Mouse (Mus musculus) kidney, postnatal 36 days (tissue): Measurements from ENCODE around the gene Olfr801.

Experiments used
- DNase-seq, 2 experiments: peaks; one replicate each; pipeline ENCODE4 v3.0.0; 2021 to 2022; ENCODE audit warnings: mixed read lengths in 2 of 2

Gene Olfr801

DNA sequence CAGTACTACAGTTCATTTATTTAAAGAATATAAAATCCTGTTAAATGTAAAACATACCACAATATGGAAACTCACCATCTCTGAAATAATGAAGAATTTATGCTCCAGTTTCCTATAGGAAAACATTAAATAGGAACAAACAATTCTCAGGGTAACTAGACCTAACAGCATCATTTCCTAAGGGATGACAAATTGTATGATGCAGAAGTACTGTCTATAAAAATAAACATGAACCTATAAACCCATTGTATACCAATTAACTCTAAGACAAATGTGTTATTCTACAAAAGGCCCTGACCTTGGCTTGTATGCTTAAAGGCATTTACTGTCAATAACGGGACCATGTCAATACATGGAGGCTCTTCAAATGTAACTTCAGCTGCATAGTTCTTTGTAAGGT lies at the start of gene Olfr801:
Gene Olfr801, minus strand, starts transcription at position 101 of the 400 bp plus-strand sequence.
- no peak for DNase-seq

DNA sequence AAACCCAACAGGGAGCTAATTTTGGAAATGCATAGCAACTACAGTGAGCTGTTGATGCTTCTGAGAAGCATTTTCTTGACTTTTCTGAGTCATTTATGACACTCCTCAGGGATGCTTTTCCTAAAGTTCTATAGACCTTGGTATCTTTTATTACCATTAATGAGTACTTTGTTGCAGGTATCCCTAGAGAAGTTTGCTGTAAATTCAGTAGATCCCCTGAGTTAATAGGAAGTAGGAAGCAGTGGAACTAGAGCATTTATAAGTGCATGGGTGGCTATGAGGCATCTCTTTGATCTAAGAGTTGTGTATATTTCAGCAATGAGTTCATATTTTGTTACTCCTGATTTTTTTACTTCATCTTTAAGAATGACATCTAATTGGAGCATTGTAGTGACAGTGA lies 29.2 kb upstream of the Olfr801 start, which contains the start of gene Olfr804:
Gene Olfr804, plus strand, starts transcription at position 301 of the 400 bp plus-strand sequence.
- no peak for DNase-seq

DNA sequence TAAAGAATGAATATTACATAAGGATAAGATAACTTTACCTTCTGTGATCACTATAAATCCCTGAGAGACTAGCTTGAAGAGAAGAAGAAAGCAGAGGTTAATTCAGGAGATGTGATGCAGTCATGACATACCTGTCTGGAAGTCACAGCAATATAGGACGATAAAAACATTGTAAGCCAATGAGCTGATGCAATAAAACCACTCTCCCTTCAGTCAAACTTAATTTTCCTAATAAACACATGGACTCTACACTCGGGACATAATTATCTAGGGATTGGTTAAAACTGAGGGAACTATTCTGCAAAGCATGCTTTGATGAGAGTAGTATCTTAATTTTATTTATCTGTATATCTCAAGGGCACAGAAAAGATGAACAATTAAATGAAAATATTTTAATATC lies 20.5 kb upstream of the Olfr801 start, which contains the start of gene Olfr803:
Gene Olfr803, minus strand, starts transcription at position 101 of the 400 bp plus-strand sequence.
- DNase-seq = no peak

DNA sequence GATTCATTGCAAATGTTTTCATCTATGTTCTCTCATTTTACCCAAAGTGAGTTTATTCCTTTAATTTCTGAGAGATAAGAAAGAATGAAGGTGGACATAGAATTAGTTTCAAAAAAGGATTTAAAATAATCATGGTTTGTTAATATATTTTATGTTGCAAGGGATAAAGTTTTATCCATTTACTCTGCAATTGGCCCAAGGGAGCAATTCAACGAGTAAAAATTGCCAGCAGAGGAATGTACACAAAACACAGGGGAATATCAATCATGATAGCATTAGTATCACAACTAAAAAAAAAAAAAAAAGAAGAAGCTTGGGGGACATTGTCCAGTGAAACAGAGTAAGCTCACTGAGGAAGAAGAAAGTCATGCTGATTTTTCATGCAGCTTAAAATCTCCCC lies 14.4 kb upstream of the Olfr801 start, which contains the start of gene Olfr802:
Gene Olfr802, minus strand, starts transcription at position 101 of the 400 bp plus-strand sequence.
- DNase-seq = no peak

DNA sequence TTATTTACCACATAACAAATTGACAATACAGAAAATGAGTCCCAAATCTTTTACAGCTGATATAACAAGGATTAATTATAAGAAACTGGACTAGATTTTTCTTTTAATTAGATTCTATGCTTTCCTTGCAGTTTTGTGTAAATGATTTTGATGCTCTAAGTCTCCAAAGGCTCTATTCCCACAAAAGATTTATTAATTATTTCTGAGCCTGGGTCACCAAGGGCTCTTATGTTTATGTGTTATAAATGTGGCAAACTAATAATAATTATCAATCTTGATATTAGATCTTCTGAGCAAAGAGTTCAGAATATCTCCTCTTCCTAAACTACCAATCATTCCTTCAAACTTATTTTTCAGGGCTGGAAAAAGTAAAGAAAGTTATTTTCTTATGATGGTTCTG lies 16.3 kb downstream of the Olfr801 start, which contains the start of gene Olfr800:
Gene Olfr800, plus strand, starts transcription at position 301 of the 400 bp plus-strand sequence.
- no peak for DNase-seq

DNA sequence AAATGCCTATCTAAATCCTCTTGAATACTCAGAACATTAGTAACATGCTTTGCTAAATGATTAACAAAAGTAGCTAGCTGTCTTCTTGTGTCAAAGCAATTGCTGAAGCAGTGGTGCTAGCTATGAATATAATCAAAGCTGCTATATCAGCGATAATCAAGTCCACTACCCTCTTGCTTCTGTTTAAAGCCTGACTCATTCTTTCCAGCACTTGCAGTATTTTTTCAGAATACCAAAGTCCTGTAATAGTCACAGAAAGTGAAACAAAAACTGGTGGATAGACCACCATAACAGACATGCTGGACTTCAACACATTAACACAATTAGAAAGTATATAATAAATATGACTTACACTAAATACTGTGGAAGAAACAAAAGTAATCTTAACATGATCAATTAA lies 21.9 kb downstream of the Olfr801 start:
- no peak for DNase-seq

DNA sequence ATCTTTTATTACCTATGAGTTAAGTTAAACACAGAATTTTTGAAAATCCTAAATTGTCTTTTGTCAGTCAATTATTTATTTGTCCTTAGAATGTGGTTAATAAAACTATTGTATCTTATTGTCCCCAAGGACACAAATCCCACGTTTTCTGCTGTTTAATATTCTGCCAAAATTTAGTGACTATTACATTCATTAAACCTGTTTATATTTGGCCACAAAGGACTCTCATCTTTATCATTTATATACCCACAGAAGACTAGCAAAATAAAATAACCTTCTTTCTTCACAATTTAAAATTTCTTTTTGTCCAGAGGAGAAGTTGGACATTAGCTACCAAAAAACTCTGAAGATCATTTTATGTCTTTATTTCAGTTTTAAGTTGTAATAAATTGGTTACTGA lies 36.5 kb downstream of the Olfr801 start, which contains the start of gene Olfr799:
Gene Olfr799, plus strand, starts transcription at position 301 of the 400 bp plus-strand sequence.
- no peak for DNase-seq

DNA sequence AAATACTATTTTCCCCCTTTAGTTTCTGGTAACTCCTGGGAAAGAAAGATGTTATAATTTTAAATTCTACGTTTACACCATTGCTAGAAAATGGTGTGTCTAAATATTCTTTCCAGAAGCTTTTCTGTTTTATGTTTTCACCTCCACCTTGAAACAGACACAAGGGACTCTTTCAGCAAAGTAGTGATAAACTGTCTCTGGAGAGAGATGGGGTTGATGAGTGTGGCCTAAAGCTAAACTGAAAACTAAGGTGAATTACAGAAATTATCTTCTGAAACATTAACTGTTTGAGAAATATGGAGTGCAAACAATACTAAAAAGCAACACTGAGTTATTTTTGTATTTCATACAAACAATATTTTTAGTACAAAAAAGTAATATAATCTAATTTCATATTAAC lies 45.8 kb downstream of the Olfr801 start, which contains the start of gene Olfr798:
Gene Olfr798, minus strand, starts transcription at position 101 of the 400 bp plus-strand sequence.
- no peak for DNase-seq

DNA sequence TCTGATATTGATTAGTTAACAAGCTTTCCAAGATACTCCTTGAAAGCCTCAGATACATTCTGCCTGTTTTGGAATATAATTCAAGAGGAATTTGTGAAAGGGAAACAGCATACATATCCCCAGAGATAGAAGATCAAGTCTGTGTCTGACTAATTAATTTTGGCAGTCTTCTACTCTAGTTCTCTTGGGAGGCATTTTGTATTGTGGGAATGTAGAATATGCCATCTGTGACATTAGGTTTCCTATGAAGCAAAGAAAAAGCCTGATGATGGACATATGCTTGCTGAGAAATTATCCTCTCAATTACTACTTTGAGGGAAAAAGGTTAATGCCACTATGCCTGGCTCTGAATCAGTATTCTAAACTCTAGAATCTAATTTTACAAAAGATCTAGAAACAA lies 50.4 kb downstream of the Olfr801 start:
- DNase-seq = no peak

DNA sequence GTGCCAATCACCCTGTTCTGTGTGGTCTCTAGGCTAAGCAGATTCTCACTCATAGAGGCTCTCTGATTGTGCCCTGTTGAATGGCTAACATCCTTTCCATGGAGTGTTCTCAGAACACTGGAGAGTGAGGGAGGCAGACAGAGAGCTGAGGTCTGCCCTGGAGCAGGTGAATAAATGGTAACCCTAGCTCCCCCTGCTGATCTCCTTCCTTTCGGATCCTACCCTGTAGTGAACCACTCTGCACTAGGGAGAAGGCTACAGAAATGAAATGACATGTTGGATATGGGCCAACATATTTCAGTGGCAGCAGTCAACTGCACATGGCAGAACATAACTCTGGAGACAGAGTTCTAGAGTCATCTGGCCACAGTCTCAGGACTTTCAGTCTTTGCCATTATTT lies 51.9 kb downstream of the Olfr801 start:
- DNase-seq = no peak
